Mouse (Mus musculus) lung, postnatal 0 days (tissue): ENCODE measurements around the gene Tepsin.

Source experiments
- CTCF ChIP-seq: IDR thresholded peaks from 2 replicates; pipeline ENCODE4 v1.5.1; 2016; ENCODE audit warnings: antibody characterized with exemption, mild to moderate bottlenecking
- EP300 ChIP-seq: IDR thresholded peaks from 2 replicates; pipeline ENCODE4 v1.6.1; 2016; ENCODE audit warnings: antibody characterized with exemption, mild to moderate bottlenecking, control low read depth

- TF ChIP-seq CTCF (0 out of 2 replicates have a peak, but pooled peaks have one; percentile 10), EP300 (no peak)
These were observed 12.5 kb downstream of the Tepsin start for GRCm38 (mm10) chr11:120085891-120086627.
